Mouse (Mus musculus) gastrocnemius, postnatal 10 days (tissue): ENCODE data around the gene Prg3. TPM values are rescaled to one million over a fixed set of nuclear protein-coding genes. Genes with fewer than 3 reads are reported as not detected.

Source experiments
- DNase-seq: peaks from one replicate; pipeline ENCODE4 v3.0.0; 2021; ENCODE audit warnings: mixed read lengths
- total RNA-seq, 2 experiments: library from RNA; stranded (reverse); gene quantifications; 2 replicates each; pipeline ENCODE4 v1.2.3; 2021

Prg3 gene
- total RNA-seq, 2 experiments from 2014 or later, result not detected

GRCm38 (mm10) chr2:84996376-84996775 lies 8.4 kb downstream of the Prg3 start:
- DNase-seq, result no peak

GRCm38 (mm10) chr2:84999486-85000181 lies 11.6 kb downstream of the Prg3 start:
- DNase-seq, result no peak

DNA sequence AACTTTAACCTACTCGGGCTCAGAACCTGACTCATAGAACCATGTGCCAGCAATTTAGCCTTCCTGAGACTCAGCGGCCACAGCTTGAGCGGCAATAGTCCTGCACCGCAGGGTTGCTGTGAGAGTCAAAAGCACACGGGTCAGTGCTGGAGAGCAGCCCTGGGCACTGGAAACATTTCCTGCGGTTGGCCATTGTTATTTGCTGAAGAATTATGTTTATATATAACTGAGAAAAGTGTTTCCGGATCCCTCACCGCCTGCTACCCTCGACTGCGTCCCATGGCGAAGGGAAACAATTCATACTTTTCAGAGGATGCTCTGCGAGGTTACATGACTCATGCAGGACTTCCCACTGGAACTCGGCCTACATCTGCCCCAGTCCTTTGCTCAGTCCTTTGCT lies 13.5 kb downstream of the Prg3 start:
- DNase-seq, result no peak

- DNase-seq, result no peak
These were observed 14.6 kb downstream of the Prg3 start for GRCm38 (mm10) chr2:85002575-85002974.

DNA sequence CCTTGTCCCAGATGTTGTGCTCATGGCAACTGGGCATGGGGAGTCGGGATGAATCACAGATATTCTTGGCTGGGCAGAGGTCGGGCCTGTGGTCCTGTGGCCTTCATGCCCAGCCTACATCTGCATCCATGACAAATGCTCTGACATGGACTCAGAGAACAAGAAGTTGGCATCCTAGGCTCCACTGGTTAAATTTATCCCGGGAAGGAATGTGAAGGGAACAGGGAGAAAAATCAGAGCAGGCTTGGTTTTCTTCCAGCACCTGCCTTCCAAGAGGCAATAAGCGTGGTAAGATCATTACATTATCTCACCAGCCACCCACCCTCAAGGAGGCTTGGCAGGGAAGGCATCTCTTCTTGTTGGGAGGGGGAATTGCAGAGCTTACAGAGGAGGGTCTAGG lies 16.3 kb downstream of the Prg3 start:
- DNase-seq, result no peak

DNA sequence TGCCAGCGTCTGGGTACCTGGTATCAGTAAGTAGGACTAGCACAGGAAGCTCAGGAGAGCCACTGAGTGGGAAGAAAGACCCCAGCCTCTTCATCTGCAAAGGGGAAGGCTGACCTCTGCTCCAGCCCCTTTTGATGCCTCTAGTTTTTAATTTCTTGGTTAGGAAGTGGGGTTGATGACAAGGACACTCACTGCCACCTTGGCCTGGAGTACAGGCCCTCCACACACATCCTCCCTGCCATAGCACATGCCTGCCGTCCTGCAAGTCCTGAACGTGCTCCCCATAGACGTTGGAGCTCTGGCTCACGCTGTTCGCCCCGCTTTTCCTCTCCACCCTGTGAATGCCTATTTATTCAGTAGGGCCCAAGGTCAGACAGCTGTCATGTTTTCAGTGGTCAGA lies 18.6 kb downstream of the Prg3 start:
- no peak for DNase-seq

- DNase-seq, result no peak
These were observed 19.7 kb downstream of the Prg3 start for GRCm38 (mm10) chr2:85007729-85008128.

- DNase-seq, result no peak
These were observed 21.2 kb downstream of the Prg3 start for GRCm38 (mm10) chr2:85009212-85009611.

- DNase-seq, result no peak
These were observed 24.0 kb downstream of the Prg3 start for GRCm38 (mm10) chr2:85011906-85012604.

DNA sequence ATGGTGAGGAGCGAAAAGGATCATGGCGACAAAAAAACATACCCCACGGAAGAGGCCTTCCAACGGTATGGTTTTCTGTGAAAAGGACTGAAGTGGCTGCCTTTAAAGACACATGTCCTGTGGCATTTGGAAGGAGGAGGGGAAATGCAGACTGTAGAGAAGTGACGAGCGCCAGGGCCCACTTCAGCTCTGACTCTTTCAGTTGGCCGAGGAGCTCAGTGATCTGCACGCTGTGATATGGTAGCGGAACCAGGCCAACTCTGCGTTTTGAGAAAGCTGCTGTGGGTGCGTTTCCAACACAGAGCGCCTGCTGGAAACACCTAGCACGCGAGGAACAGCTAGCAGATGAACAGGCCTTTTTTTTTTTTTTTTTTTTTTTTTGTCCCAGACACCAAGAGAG lies 24.7 kb downstream of the Prg3 start:
- DNase-seq, result no peak

GRCm38 (mm10) chr2:85013826-85014587 lies 26.0 kb downstream of the Prg3 start:
- DNase-seq, result no peak

DNA sequence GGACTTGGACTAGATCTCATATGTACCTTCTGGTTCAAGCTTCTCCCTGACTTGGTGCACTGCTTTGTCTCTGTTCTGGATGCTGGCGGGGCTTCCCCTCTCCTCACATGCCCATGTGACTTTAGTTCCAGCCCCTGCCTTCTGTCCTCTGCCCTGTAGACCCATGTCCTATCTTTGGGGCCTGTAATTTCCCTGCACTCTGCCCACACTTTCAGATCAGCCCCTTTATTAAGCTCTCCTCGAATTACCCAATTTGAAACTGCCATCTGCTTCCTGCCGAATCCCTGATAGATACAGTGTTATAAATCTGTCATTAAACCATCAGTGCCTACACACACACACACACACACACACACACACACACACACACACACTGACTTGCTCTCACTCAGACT lies 26.6 kb downstream of the Prg3 start:
- DNase-seq, result no peak

DNA sequence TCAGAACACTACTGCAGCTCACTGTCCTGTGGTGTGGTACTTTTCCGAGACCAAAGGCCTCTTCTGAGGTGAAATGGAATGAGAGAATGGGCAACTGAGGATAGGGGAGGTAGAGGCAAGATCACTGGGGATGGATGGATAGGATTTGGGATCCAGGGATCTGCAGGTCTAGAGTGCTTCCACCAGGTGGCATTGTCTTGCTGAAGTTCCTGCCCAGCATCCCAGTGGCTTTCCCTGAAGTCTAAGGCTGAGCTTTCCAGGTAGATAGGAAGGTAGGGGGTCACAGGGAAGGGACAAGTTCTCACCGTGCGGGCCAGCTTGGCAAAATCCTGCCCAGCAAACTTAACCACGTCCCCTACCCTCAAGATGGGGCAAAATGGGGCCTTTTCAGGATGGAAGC lies 34.0 kb downstream of the Prg3 start:
- DNase-seq, result no peak

DNA sequence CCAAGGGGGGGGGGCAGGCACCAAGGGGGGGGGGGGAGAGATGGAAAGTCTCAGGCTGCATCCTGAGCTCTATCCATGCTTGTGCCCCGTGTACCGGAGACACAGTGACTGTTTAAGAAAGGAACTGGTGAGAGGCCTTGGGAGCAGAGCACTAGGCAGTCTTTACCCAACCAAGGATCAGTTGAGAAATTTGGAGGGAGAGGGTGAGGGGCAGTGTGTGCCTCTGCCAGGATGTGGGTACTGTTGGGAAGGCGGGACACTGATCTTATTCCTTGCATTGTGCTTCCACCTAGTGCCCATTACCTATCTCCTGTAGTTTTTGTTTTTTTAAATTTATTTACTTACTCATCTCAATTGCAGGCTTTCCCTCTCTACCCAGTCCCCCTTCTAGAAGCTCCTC lies 38.2 kb downstream of the Prg3 start:
- no peak for DNase-seq

DNA sequence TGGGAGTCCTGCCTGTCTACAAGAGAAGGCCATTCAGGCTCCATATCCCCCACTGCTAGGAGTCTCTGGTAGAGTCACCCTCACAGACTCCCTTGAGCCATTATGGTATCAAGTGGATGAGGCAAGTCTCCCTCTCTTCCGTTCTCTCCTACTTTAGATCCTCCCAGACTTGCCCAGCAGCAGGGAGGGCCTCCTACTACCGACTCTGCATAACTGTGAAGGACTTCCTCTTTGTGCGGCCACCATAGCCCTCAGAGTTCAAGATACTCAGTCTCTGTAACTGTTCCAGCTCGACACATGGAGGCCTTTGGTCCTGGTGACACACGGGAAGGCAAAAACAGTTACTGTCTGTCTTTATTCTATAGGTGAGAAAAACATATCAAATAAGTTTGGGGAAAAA lies 39.3 kb downstream of the Prg3 start:
- no peak for DNase-seq

DNA sequence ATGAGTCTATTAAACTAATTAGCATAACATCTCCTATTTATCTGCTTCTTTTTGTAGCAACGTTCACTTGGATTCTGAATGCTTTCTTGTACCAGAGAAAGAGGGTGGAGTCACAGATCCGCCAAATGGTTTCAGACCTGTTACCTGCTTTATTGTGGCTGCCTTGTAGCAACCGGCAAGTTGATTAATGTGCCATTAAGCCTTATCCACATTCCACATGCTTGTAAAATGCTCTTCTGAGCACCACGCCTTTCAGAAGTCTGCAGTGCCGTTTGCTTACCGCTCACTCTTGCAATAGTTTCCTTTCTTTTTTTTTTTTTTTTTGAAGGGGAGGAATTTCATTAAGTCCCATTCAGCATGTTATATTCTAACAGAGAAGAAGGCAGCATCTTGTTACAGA lies 41.9 kb downstream of the Prg3 start:
- DNase-seq, result no peak

DNA sequence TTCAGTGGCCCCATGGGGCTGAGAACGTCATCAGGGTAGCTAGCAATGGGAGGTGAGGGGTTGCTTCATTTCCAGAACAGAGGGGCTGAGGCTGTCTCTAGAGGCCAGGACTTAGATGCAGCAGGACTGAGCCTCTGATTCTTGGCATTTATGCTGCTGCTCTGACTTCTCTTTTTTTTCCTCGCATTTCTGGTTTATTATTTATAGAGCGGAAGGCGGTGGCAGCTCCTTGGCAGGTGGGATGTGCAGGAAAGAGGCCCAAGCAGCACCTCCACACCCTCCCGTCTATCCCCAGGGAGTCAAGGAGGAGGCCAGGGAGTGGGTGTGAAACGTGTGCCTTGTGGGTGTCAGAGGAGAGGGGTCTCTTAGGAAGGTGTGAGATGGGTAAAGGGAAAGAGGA lies 43.0 kb downstream of the Prg3 start:
- no peak for DNase-seq

DNA sequence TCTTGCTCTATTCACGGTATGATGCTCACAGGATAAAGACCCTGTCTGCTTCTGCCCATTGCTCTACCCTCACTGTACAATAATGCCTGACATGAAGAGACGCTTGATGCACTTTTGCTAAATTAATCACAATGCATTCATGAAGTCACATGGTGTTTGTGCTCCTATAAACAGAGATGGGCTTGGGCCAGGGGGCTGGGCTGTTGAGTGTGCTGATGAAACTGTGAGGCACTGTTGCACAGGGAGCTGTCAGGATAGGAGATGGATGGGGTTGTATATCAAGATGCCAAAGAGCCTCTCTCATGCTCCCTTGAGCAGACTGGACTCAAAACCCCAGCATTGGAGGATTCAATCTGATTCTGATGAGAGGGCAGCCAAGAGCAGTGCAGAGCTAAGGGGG lies 45.1 kb downstream of the Prg3 start:
- no peak for DNase-seq

GRCm38 (mm10) chr2:85034169-85034568 lies 46.2 kb downstream of the Prg3 start:
- DNase-seq, result no peak

DNA sequence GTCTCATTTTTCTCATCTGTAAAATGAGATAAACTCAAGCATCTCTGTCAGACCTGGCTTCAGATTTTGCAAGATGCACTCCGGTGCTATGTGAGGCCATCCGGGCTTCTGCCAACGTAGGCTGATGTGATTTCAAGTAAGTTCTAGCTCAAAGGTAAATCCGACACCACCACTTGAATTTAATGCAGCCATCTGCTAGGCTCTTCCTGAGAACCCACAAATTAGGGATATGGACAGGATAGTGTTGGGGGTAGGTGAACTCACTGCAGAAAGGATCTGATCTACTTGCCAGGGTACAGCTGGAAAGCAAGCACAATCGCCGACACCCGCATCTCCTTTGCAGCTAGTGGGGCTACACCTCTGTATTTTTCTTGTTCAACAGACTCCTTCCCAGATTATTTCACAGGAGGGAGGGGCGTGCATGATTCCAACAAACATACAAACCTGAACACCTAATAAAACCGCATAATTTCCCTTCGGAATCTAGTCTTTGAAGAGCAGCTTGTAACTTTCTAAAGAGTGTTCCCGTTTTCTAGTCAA lies 48.6 kb downstream of the Prg3 start:
- no peak for DNase-seq

GRCm38 (mm10) chr2:85037047-85038026 lies 49.3 kb downstream of the Prg3 start, which contains the start of the genes Ssrp1 and P2rx3:
TSS of gene Ssrp1 (plus strand) at chr2:85037234.
TSS of gene P2rx3 (minus strand) at chr2:85037462.
- peak; percentile 84 for DNase-seq

DNA sequence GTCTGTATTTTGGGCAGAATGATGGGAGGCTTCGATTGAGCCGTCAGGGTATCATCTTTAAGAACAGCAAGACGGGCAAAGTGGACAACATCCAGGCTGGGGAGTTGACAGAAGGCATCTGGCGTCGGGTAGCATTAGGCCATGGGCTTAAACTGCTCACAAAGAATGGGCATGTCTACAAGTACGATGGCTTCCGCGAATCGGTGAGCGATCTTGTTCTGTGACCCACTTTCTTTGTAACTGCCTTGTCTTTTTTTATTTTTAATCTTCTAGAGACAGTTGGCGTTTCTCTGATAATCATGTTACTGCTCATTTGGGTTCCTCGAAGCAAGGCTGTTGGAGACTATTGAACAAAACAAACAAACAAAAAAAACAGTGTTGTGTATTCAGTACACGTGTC lies 50.3 kb downstream of the Prg3 start:
- no peak for DNase-seq
